Mouse (Mus musculus) cortical plate, adult 2 months (tissue): ENCODE measurements at regions not wholly inside any gene's neighbourhood (a gene's known extent, or its start where the extent isn't known, plus 50 kb on each side); places are given as distances from the start of the nearest gene placed in this dataset.

ENCODE experiments used
- H3K27ac ChIP-seq: fragments of 200-500 bp; 2 replicates; pipeline ENCODE4 v1.5.1; 2012; ENCODE audit warnings: low read length, control low read depth, inconsistent platforms; ENCODE audit not compliant: insufficient read depth
- H3K4me1 ChIP-seq: fragments of 200-500 bp; 2 replicates; pipeline ENCODE4 v1.6.1; 2011; ENCODE audit warnings: low read length; ENCODE audit not compliant: control insufficient read depth, insufficient read depth
- H3K4me3 ChIP-seq: fragments of 200-500 bp; 2 replicates; pipeline ENCODE4 v1.5.1; 2011; ENCODE audit warnings: mild to moderate bottlenecking, low read length, control low read depth; ENCODE audit not compliant: insufficient read depth
- CTCF ChIP-seq: fragments of 200-500 bp; IDR thresholded peaks from 2 replicates; pipeline ENCODE4 v1.5.1; 2011; ENCODE audit warnings: mild to moderate bottlenecking, control low read depth, low read length; ENCODE audit not compliant: insufficient read depth; ENCODE audit errors: extremely low read depth
- POLR2A ChIP-seq: fragments of 200-500 bp; IDR thresholded peaks from 2 replicates; pipeline ENCODE4 v1.6.1; 2011; ENCODE audit warnings: mild to moderate bottlenecking, low read length, control low read depth; ENCODE audit not compliant: insufficient read depth; ENCODE audit errors: extremely low read depth

GRCm38 (mm10) chr3:6883401-6883800, 263.2 kb upstream of the 1700008P02Rik start:
- H3K27ac ChIP-seq: no peak overlapping the region
- no peak overlapping the region for H3K4me3 ChIP-seq
- no peak for TF ChIP-seq POLR2A
- TF ChIP-seq CTCF: no peak
- H3K4me1 ChIP-seq: no peaks in the 10 kb centered on the region

DNA sequence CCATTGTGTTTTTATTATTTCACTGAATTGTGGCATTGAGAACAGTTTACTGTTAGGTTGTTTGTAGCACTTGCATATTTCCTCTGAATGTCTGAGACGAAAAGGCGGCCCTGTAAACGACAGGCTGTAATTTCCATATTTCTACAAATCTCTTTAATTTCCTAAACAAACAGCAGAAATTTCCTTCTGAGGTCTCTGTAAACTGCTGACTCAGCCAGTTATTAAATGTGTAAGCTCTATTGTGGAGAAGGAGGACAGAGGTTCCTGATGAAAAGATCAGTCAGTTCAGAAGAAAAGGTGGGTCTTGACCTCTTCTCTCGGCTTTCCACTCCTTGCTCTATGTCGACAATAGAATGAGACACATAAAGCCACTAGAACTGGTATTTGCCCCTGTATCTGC, 256.0 kb upstream of the 1700008P02Rik start:
- H3K4me1 ChIP-seq: no peaks in the 10 kb centered on the region
- TF ChIP-seq POLR2A (no peak), CTCF (no peak)
- no peak overlapping the region for H3K27ac ChIP-seq
- H3K4me3 ChIP-seq: no peak overlapping the region

GRCm38 (mm10) chr3:6872170-6872569, 251.9 kb upstream of the 1700008P02Rik start:
- Histone ChIP-seq H3K27ac (no peak overlapping the region), H3K4me3 (no peak overlapping the region), H3K4me1 (no peaks in the 10 kb centered on the region)
- TF ChIP-seq CTCF (no peak), POLR2A (no peak)

- H3K27ac ChIP-seq: no peak overlapping the region
- H3K4me3 ChIP-seq: no peak overlapping the region
- no peaks in the 10 kb centered on the region for H3K4me1 ChIP-seq
- TF ChIP-seq POLR2A (no peak), CTCF (no peak)
Measured at GRCm38 (mm10) chr3:6871752-6872151, 251.5 kb upstream of the 1700008P02Rik start.

GRCm38 (mm10) chr3:6866148-6866483, 245.9 kb upstream of the 1700008P02Rik start:
- no peaks in the 10 kb centered on the region for H3K4me1 ChIP-seq
- no peak overlapping the region for H3K27ac ChIP-seq
- no peak overlapping the region for H3K4me3 ChIP-seq
- TF ChIP-seq CTCF (no peak), POLR2A (no peak)

DNA sequence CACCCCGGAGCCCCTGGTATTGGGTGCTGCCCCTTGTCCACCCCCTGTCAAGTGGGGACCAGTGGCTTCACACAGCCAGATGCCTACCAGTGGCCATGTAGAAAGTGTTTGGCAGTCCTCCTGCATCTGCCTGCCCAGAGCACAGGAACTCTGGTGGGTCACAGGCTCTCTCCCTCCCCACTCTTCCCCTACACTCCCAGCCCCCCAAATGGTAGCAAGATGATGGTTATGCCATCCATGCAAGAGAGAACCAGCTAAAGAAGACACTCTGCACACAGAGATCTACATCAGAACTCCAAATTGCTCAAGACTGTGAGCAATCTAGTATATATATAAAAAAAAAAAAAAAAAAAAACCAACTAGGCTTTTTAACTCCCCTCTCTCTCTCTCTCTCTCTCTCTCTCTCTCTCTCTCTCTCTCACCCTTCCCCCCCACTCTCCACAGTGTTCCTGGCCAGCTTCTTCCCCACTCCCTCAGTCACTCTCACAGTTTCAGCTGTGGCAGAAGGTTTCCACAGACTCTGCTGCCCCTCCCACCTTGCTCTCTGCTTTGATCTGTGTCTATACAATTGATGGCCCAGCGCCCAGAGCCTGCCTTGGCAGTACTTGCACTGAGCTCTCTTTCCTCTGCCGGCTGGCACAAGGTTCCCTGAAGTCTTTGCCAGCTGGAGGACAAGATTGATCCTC, 245.4 kb upstream of the 1700008P02Rik start:
- Histone ChIP-seq H3K4me3 (no peak overlapping the region), H3K4me1 (no peaks in the 10 kb centered on the region), H3K27ac (no peak overlapping the region)
- no peak for TF ChIP-seq POLR2A
- TF ChIP-seq CTCF: no peak

GRCm38 (mm10) chr3:6859866-6860180, 239.6 kb upstream of the 1700008P02Rik start:
- H3K4me3 ChIP-seq: no peak overlapping the region
- H3K4me1 ChIP-seq: no peaks in the 10 kb centered on the region
- TF ChIP-seq CTCF (no peak), POLR2A (no peak)
- H3K27ac ChIP-seq: no peak overlapping the region

DNA sequence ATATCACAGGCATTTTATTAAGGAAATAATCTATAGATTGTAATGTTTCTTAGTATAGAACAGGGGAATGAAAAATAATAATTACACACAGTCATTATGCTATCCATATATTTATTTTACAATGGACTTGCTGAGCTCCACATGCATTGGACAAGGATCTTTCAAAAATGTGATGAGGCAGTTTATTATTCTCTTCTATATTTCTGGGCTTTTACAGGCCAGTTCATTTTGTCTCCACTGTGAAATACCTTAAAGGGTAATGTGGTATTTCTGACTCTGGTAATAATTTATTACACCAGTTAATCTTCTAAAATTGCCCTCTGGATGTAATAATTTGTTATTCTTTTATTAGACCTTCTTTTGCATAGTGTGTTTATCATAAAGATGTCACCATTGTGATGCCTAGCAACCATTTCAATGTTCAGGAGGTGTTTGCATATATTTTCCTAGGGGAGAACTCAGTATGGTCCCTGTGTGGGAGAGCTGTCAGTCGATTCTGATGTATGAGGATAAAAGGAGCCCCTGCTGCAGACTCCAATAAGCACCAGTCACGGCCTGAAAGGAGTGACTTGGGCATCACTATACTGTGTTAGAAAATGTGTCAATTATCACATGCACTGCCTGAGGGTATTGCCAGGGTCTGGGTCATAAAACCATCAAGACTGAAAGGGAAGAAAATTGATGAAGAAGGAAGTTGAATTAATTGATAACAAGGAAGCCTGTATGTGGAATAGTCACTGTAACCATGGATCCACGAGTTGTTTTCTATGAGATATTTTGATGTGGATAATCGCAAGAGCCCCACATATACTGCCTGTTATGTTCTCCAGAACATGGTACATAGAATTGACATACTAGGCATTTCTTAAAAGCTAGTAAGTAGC, 239.0 kb upstream of the 1700008P02Rik start:
- Histone ChIP-seq H3K27ac (no peak overlapping the region), H3K4me1 (no peaks in the 10 kb centered on the region), H3K4me3 (no peak overlapping the region)
- no peak for TF ChIP-seq POLR2A
- no peak for TF ChIP-seq CTCF

DNA sequence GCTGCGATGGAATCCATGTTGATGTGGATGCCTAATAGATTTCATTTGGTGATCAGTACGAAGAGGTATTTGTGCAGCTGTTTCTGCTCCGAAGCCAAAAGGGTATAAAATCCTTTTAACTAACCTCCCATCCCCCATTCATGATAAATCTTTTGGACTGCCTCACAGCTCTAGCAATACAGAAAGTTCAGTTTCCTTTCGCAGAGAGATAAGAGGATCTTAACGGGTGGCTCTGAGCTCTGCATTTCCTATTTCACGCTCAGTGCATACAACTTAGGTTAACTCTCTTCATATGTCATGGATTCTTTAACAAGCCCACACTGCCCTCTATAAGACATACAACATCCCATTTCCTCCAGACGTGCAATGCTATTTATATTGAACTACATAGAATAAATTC, 199.1 kb upstream of the 1700008P02Rik start:
- TF ChIP-seq POLR2A: no peak
- Histone ChIP-seq H3K4me3 (no peak overlapping the region), H3K27ac (no peak overlapping the region), H3K4me1 (no peaks in the 10 kb centered on the region)

DNA sequence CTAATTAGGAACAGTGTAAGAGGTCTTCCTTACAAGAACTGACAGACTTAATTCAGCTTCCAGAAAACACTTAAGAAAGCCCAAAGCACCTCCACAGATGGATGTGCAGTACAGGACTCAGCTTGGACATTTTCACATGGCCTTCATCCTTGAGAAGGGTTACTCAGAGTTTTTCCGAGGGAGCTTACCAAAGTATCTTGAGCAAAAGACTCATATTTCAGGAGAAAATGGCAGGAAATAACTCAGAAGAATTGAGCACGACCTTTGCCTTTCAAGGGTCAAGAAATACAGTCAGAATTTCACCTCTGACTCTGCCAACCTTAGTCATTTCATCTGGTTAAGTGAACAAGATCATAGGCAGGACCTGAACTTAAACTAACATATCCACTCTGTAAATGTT, 192.1 kb upstream of the 1700008P02Rik start:
- TF ChIP-seq POLR2A: no peak
- TF ChIP-seq CTCF: no peak
- H3K4me1 ChIP-seq: no peaks in the 10 kb centered on the region

More for the DNA sequence above, 192.1 kb upstream of the 1700008P02Rik start:
- H3K27ac ChIP-seq: no peak overlapping the region
- H3K4me3 ChIP-seq: no peak overlapping the region
